Mouse (Mus musculus) kidney, embryonic 15.5 days (tissue): Measurements from ENCODE around the gene Yipf2. TPM values are rescaled to one million over a fixed set of nuclear protein-coding genes. Genes with fewer than 3 reads are reported as not detected.

ENCODE experiments used
- ATAC-seq: fragments of 200-750 bp; cut with Nextera tagmentation; replicated peaks from 2 replicates; pipeline ENCODE4 v1.8.0; 2017; ENCODE audit warnings: moderate TSS enrichment; ENCODE audit not compliant: low FRiP score
- H3K27ac ChIP-seq: fragments of 300-500 bp; sonication (generic); 2 replicates; pipeline ENCODE4 v1.5.1; 2015; ENCODE audit warnings: mild to moderate bottlenecking, inconsistent platforms
- H3K27me3 ChIP-seq: fragments of 300-500 bp; sonication (generic); 2 replicates; pipeline ENCODE4 v1.6.1; 2015; ENCODE audit warnings: inconsistent platforms
- H3K36me3 ChIP-seq: fragments of 300-500 bp; sonication (generic); 2 replicates; pipeline ENCODE4 v1.6.1; 2015; ENCODE audit warnings: inconsistent platforms
- H3K4me1 ChIP-seq: fragments of 300-500 bp; sonication (generic); 2 replicates; pipeline ENCODE4 v1.6.1; 2015; ENCODE audit warnings: inconsistent platforms
- H3K4me2 ChIP-seq: fragments of 300-500 bp; sonication (generic); 2 replicates; pipeline ENCODE4 v1.6.1; 2015; ENCODE audit warnings: moderate library complexity, mild to moderate bottlenecking, inconsistent platforms
- H3K4me3 ChIP-seq: fragments of 300-500 bp; sonication (generic); replicated peaks from 2 replicates; pipeline ENCODE4 v1.5.1; 2015; ENCODE audit warnings: mild to moderate bottlenecking, inconsistent platforms
- H3K9ac ChIP-seq: fragments of 300-500 bp; sonication (generic); 2 replicates; pipeline ENCODE4 v1.6.1; 2015; ENCODE audit warnings: mild to moderate bottlenecking, inconsistent platforms
- H3K9me3 ChIP-seq: fragments of 300-500 bp; sonication (generic); replicated peaks from 2 replicates; pipeline ENCODE4 v1.6.1; 2016; ENCODE audit warnings: inconsistent platforms
- WGBS: fragments of 180-500 bp; shearing (Covaris S2); methylation state at CpG from one replicate; pipeline ENCODE4 v1.1.7; 2015; ENCODE audit warnings: mixed read lengths; 5-methylcytosine and 5-hydroxymethylcytosine counted together
- polyA plus RNA-seq: library from polyadenylated mRNA; unstranded; fragments of >200 nt; fragmentation: Nextera tagmentation; extraction: Ambion mirVana; gene quantifications from 2 replicates; pipeline ENCODE4 v1.2.1, GENCODE M21; 2015

The Yipf2 gene
- polyA plus RNA-seq: 29.7 and 32.7 TPM in 2 replicates

DNA sequence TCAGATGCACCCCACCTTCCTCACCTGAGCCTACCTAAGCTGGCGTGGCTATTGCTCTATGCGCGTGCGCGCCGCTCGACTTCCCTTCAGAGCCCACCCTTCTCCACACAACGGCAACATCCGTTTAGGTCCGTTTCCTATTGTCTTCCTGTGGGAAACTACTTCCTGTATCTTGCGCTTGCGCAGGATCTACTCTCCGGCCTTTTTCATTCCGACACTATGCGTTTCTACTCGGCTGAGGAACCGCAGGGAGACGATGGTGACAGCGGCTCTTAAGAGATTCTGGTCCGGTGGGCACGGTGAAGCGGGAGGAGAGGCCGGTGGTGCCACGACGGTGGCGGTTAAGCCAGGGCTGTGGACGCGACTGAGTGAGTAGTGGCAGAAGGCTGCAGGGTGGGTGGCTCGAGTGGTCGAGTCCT lies at the start of gene Yipf2, which contains the start of gene Timm29:
Gene Yipf2 (minus strand): TSS at position 126 of the 419 bp plus-strand sequence.
Gene Timm29 (plus strand): TSS at position 20 of the 419 bp plus-strand sequence.
- H3K36me3 ChIP-seq: peaks cover 62% of the 10 kb centered on the region
- peak within 1 kb of the TSS; percentile 90 for H3K27ac ChIP-seq
- ATAC-seq: peak; percentile 91
- peak within 1 kb of the TSS; percentile 96 for H3K4me2 ChIP-seq
- H3K27me3 ChIP-seq: no peaks in the 10 kb centered on the region
- H3K4me3 ChIP-seq: peak within 1 kb of the TSS; percentile 92
- H3K9me3 ChIP-seq: no peaks in the 10 kb centered on the region
- WGBS: under 1% methylated on average over 30 of the region's 30 CpGs
- peaks cover 38% of the 10 kb centered on the region for H3K4me1 ChIP-seq
- peak within 1 kb of the TSS; percentile 86 for H3K9ac ChIP-seq

DNA sequence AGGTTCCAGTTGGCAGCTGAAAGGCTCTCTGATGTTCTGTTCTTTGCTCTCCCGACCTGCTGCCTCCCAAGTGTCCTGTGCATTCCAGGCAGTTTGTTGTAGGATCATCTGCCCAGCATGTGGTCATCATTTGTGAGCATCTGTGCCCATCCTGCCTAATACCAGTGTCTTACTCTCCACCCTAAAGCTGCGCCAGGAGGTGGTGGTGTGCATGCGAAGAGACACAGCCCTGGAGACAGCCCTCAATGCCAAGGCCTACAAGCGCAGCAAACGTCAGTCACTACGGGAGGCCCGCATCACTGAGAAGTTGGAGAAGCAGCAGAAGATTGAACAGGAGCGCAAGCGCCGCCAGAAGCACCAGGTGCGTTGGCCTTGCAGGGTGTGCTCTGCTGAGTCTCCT lies 46.4 kb upstream of the Yipf2 start:
- WGBS: 95% methylated on average over 11 of the region's 11 CpGs
- ATAC-seq: no peak
- H3K9me3 ChIP-seq: no peaks in the 10 kb centered on the region
- no peak overlapping the region for H3K4me2 ChIP-seq
- no peak overlapping the region for H3K9ac ChIP-seq
- no peaks in the 10 kb centered on the region for H3K27me3 ChIP-seq
- H3K36me3 ChIP-seq: peaks cover 100% of the 10 kb centered on the region
- no peak overlapping the region for H3K27ac ChIP-seq
- no peaks in the 10 kb centered on the region for H3K4me1 ChIP-seq
- H3K4me3 ChIP-seq: no peak overlapping the region

GRCm38 (mm10) chr9:21635639-21636038 lies 43.0 kb upstream of the Yipf2 start:
- Histone ChIP-seq H3K36me3 (peaks cover 90% of the 10 kb centered on the region), H3K4me2 (no peak overlapping the region), H3K9me3 (no peaks in the 10 kb centered on the region), H3K27ac (no peak overlapping the region), H3K4me1 (no peaks in the 10 kb centered on the region), H3K9ac (no peak overlapping the region), H3K4me3 (no peak overlapping the region), H3K27me3 (no peaks in the 10 kb centered on the region)
- 0 out of 2 replicates have a peak, but pooled peaks have one; percentile 12 for ATAC-seq
- WGBS: 74% methylated on average over 7 of the region's 7 CpGs

GRCm38 (mm10) chr9:21633106-21633505 lies 40.5 kb upstream of the Yipf2 start:
- no peak for ATAC-seq
- WGBS: 90% methylated on average over 3 of the region's 3 CpGs
- peaks cover 65% of the 10 kb centered on the region for H3K36me3 ChIP-seq

GRCm38 (mm10) chr9:21630673-21631072 lies 38.0 kb upstream of the Yipf2 start:
- Histone ChIP-seq H3K27ac (no peak overlapping the region), H3K4me1 (no peaks in the 10 kb centered on the region), H3K36me3 (peaks cover 41% of the 10 kb centered on the region), H3K4me3 (no peak overlapping the region), H3K9me3 (no peaks in the 10 kb centered on the region), H3K27me3 (no peaks in the 10 kb centered on the region), H3K9ac (no peak overlapping the region), H3K4me2 (no peak overlapping the region)
- 71% methylated on average over 3 of the region's 3 CpGs for whole genome bisulfite sequencing
- ATAC-seq: no peak

More at GRCm38 (mm10) chr9:21633106-21633505, 40.5 kb upstream of the Yipf2 start:
- no peaks in the 10 kb centered on the region for H3K9me3 ChIP-seq
- no peak overlapping the region for H3K4me2 ChIP-seq
- H3K27me3 ChIP-seq: no peaks in the 10 kb centered on the region
- no peak overlapping the region for H3K9ac ChIP-seq
- H3K4me3 ChIP-seq: no peak overlapping the region
- no peaks in the 10 kb centered on the region for H3K4me1 ChIP-seq
- no peak overlapping the region for H3K27ac ChIP-seq

GRCm38 (mm10) chr9:21627145-21627795 lies 34.6 kb upstream of the Yipf2 start:
- H3K4me1 ChIP-seq: no peaks in the 10 kb centered on the region
- H3K4me2 ChIP-seq: no peak overlapping the region
- no peak overlapping the region for H3K4me3 ChIP-seq
- no peak overlapping the region for H3K9ac ChIP-seq
- 0 out of 2 replicates have a peak overlapping the region, but pooled peaks have one; percentile 13 for H3K27ac ChIP-seq
- 62% methylated on average over 5 of the region's 5 CpGs for WGBS
- H3K36me3 ChIP-seq: peaks cover 10% of the 10 kb centered on the region
- no peaks in the 10 kb centered on the region for H3K9me3 ChIP-seq
- no peaks in the 10 kb centered on the region for H3K27me3 ChIP-seq
- ATAC-seq: no peak

DNA sequence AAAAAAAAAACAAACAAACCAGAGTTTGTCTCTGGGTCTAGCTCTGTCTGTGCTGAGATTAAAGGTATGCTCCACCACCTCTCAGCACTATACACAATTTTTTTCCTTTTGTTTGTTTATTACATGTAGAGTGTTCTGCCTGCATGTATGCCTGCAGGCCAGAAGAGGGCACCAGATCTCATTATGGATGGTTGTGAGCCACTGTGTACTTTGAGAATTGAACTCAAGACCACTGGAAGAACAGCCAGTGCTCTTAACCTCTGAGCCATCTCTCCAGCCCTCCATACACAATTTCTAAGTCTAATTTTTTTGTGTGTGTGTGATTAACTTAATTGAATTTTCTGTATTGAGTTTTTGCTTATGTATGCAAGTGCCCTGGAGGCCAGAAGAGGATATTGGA lies 33.9 kb upstream of the Yipf2 start:
- no peaks in the 10 kb centered on the region for H3K4me1 ChIP-seq
- H3K4me2 ChIP-seq: no peak overlapping the region
- H3K9ac ChIP-seq: no peak overlapping the region
- H3K27ac ChIP-seq: no peak overlapping the region
- H3K36me3 ChIP-seq: peaks cover 8% of the 10 kb centered on the region
- H3K9me3 ChIP-seq: no peaks in the 10 kb centered on the region
- H3K27me3 ChIP-seq: no peaks in the 10 kb centered on the region
- no peak for ATAC-seq
- no peak overlapping the region for H3K4me3 ChIP-seq

GRCm38 (mm10) chr9:21625342-21626339 lies 33.0 kb upstream of the Yipf2 start:
- 88% methylated on average over 10 of the region's 10 CpGs for WGBS

GRCm38 (mm10) chr9:21622676-21623075 lies 30.0 kb upstream of the Yipf2 start:
- no peak overlapping the region for H3K27ac ChIP-seq
- no peak for ATAC-seq
- 100% methylated on average over 1 of the region's 1 CpGs for WGBS

More at GRCm38 (mm10) chr9:21625342-21626339, 33.0 kb upstream of the Yipf2 start:
- Histone ChIP-seq H3K4me3 (no peak overlapping the region), H3K9ac (no peak overlapping the region), H3K4me1 (no peaks in the 10 kb centered on the region), H3K4me2 (no peak overlapping the region), H3K36me3 (peaks cover 4% of the 10 kb centered on the region), H3K27me3 (no peaks in the 10 kb centered on the region), H3K27ac (no peak overlapping the region), H3K9me3 (no peaks in the 10 kb centered on the region)
- ATAC-seq: no peak

GRCm38 (mm10) chr9:21620229-21620628 lies 27.6 kb upstream of the Yipf2 start:
- no peaks in the 10 kb centered on the region for H3K27me3 ChIP-seq
- peaks cover 8% of the 10 kb centered on the region for H3K36me3 ChIP-seq
- no peak overlapping the region for H3K4me3 ChIP-seq
- no peaks in the 10 kb centered on the region for H3K9me3 ChIP-seq
- peaks cover 20% of the 10 kb centered on the region for H3K4me1 ChIP-seq
- H3K9ac ChIP-seq: no peak overlapping the region
- no peak for ATAC-seq
- no peak overlapping the region for H3K4me2 ChIP-seq
- 91% methylated on average over 4 of the region's 4 CpGs for WGBS
- H3K27ac ChIP-seq: no peak overlapping the region

More at GRCm38 (mm10) chr9:21622676-21623075, 30.0 kb upstream of the Yipf2 start:
- Histone ChIP-seq H3K4me2 (no peak overlapping the region), H3K36me3 (peaks cover 8% of the 10 kb centered on the region), H3K9me3 (no peaks in the 10 kb centered on the region), H3K27me3 (no peaks in the 10 kb centered on the region), H3K4me1 (peaks cover 12% of the 10 kb centered on the region), H3K9ac (no peak overlapping the region), H3K4me3 (no peak overlapping the region)

- Histone ChIP-seq H3K4me1 (peaks cover 25% of the 10 kb centered on the region), H3K27me3 (no peaks in the 10 kb centered on the region), H3K27ac (peak overlapping the region; percentile 99), H3K4me3 (peak overlapping the region; percentile 90), H3K9me3 (no peaks in the 10 kb centered on the region), H3K9ac (peak overlapping the region; percentile 89), H3K36me3 (peaks cover 4% of the 10 kb centered on the region), H3K4me2 (peak overlapping the region; percentile 65)
- no peak for ATAC-seq
- 7% methylated on average over 10 of the region's 10 CpGs for WGBS
These were observed 24.4 kb upstream of the Yipf2 start for GRCm38 (mm10) chr9:21617066-21617465.
